Mouse (Mus musculus) liver, postnatal 0 days (tissue): ENCODE measurements around the gene Padi3.

ENCODE experiments used
- CTCF ChIP-seq: sonication (generic); IDR thresholded peaks from 2 replicates; pipeline ENCODE4 v1.5.1; 2016; ENCODE audit warnings: antibody characterized with exemption, low read depth
- EP300 ChIP-seq: IDR thresholded peaks from 2 replicates; pipeline ENCODE4 v1.6.1; 2016; ENCODE audit warnings: antibody characterized with exemption, low read depth, mild to moderate bottlenecking

DNA sequence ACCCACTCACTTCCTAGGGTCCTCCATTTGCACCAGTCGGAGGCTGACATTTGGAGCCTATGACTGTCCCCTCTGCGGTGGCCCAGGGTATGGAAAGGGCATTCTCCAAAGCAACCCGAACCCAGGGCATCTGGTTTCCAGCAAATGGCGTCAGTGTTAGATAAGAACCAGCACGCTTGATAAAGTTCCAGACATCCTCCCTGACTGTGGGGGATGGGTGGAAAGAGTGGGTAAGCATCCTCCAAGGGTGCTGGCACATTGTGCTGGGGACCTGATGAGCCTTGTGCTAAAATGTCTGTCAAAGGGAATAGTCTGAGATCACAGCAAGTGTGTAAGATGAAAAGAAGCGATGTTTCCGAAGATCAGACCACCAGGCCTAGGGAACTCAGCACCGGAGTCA, 1.7 kb upstream of the Padi3 start:
- TF ChIP-seq EP300, result no peak
- no peak for TF ChIP-seq CTCF
